Mouse (Mus musculus) kidney, postnatal 0 days (tissue): ENCODE measurements around the gene Aff1. TPM values are rescaled to one million over a fixed set of nuclear protein-coding genes. Genes with fewer than 3 reads are reported as not detected.
A peak's percentile ranks its signal among the peaks of the same experiment; 100 is the strongest.

Source experiments
- ATAC-seq: fragments of 200-750 bp; cut with Nextera tagmentation; replicated peaks from 2 replicates; pipeline ENCODE4 v1.8.0; 2017; ENCODE audit warnings: low read depth, moderate number of reproducible peaks, moderate TSS enrichment, moderate library complexity; ENCODE audit not compliant: low FRiP score
- DNase-seq: peaks from one replicate; pipeline ENCODE4 v3.0.0-alpha.2; 2016; ENCODE audit warnings: low spot score
- H3K27ac ChIP-seq: fragments of 300-500 bp; sonication (generic); 2 replicates; pipeline ENCODE4 v1.5.1; 2014; ENCODE audit warnings: mild to moderate bottlenecking
- H3K27me3 ChIP-seq: fragments of 300-500 bp; sonication (generic); 2 replicates; pipeline ENCODE4 v1.6.1; 2014; ENCODE audit warnings: low read length, mixed read lengths; ENCODE audit not compliant: insufficient read depth
- H3K36me3 ChIP-seq: fragments of 300-500 bp; sonication (generic); 2 replicates; pipeline ENCODE4 v1.6.1; 2014; ENCODE audit warnings: low read length, mixed read lengths; ENCODE audit not compliant: insufficient read depth
- H3K4me1 ChIP-seq: fragments of 300-500 bp; sonication (generic); replicated peaks from 2 replicates; pipeline ENCODE4 v1.6.1; 2014; ENCODE audit warnings: antibody characterized with exemption, low read length, mixed read lengths; ENCODE audit not compliant: insufficient read depth
- H3K4me2 ChIP-seq: fragments of 300-500 bp; sonication (generic); 2 replicates; pipeline ENCODE4 v1.6.1; 2014; ENCODE audit warnings: mild to moderate bottlenecking, low read length, moderate library complexity, mixed read lengths
- H3K4me3 ChIP-seq: fragments of 300-500 bp; sonication (generic); replicated peaks from 2 replicates; pipeline ENCODE4 v1.5.1; 2014; ENCODE audit warnings: low read depth, low read length
- H3K9ac ChIP-seq: fragments of 300-500 bp; sonication (generic); 2 replicates; pipeline ENCODE4 v1.6.1; 2014; ENCODE audit warnings: low read depth, low read length
- H3K9me3 ChIP-seq: fragments of 300-500 bp; sonication (generic); replicated peaks from 2 replicates; pipeline ENCODE4 v1.6.1; 2016; ENCODE audit warnings: low read length, inconsistent platforms, mixed read lengths
- CTCF ChIP-seq: IDR thresholded peaks from 2 replicates; pipeline ENCODE4 v1.5.1; 2016; ENCODE audit warnings: antibody characterized with exemption, low read depth, mild to moderate bottlenecking, moderate library complexity
- WGBS: fragments of 180-500 bp; shearing (Covaris S2); extraction: QIAGEN DNeasy Blood & Tissue Kit; methylation state at CpG from one replicate; pipeline ENCODE4 v1.1.7; 2014; 5-methylcytosine and 5-hydroxymethylcytosine counted together
- polyA plus RNA-seq: library from polyadenylated mRNA; unstranded; fragments of >200 nt; fragmentation: Nextera tagmentation; extraction: Ambion mirVana; gene quantifications from 2 replicates; pipeline ENCODE4 v1.2.1, GENCODE M21; 2015

Gene Aff1
- polyA plus RNA-seq, 1 experiment from 2014 or later = 14.3 TPM

DNA sequence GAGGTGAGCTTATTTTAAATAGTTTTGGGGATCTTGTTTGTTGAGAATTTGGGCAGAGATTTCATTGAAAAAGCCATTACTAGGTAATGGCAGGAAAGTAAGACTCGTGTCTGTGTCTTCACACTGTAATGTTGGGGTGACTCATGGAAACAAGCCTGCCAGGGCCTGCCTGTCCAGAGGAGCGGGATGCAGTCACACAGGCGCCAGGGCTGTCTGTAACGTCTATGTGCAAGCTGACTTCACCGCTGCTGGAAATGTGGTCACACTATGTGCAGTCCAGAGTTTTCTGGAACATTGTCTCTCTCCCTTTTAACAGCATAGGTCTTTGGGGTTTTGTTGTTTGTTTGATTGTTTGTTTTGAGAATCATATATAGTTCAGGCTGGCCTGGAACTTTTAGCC is 130.8 kb downstream of the Aff1 start:
- TF ChIP-seq CTCF = no peak
- Histone ChIP-seq H3K27me3 (no peaks in the 10 kb centered on the region), H3K4me3 (no peak overlapping the region), H3K36me3 (peaks cover 12% of the 10 kb centered on the region; the same call in 1 of the 2 replicates), H3K4me2 (no peak overlapping the region), H3K4me1 (peaks cover 7% of the 10 kb centered on the region; the same call in 1 of the 2 replicates), H3K9ac (no peak overlapping the region), H3K27ac (no peak overlapping the region), H3K9me3 (no peaks in the 10 kb centered on the region)
- no peak for ATAC-seq
- 90% methylated on average over 5 of the region's 5 CpGs for WGBS
- DNase-seq = no peak

DNA sequence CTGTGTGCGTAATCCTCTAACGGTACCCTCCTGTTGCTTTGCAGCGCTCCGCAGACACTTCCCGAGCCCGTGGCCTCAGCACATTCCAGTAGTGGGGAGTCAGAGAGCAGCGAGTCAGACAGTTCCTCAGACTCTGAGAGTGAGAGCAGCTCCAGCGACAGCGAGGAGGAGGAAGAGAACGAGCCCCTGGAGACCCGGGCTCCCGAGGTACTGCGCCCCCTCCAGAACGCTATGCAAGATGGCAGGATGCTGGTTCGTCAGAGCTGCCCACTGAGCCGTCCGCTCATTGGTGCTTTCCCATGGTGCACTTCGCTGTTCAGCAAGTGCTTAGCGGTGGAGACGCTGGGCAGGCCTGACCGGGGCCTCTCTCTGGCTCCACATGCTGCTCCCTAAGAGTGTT is 136.1 kb downstream of the Aff1 start:
- ATAC-seq (no peak), DNase-seq (no peak)
- Histone ChIP-seq H3K27me3 (no peaks in the 10 kb centered on the region), H3K4me3 (no peak overlapping the region), H3K9me3 (no peaks in the 10 kb centered on the region), H3K4me1 (peaks cover 13% of the 10 kb centered on the region), H3K36me3 (peaks cover 18% of the 10 kb centered on the region), H3K9ac (no peak overlapping the region), H3K4me2 (no peak overlapping the region), H3K27ac (0 out of 2 replicates have a peak overlapping the region, but pooled peaks have one; percentile 25)
- WGBS = 59% methylated on average over 21 of the region's 21 CpGs
- TF ChIP-seq CTCF = no peak

DNA sequence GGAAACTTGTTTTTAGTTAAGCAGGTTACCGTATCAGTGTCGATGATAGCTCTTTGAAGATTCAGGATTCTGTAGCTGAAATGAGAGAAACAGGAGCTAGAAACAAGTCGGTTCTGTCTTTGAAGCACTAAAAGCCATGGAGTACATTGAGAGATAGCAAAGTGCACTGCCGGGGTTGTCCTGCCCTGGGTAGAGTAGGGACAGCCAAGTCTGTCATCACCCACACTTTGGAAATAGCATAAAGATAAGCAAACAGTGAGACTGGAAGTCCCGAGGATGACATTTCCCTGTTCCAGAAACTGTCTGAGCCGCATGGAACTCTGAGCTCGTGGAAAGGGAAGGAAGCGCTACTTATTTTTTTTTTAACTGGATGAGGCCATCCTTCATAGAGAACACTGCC is 136.6 kb downstream of the Aff1 start:
- H3K4me2 ChIP-seq = no peak overlapping the region
- ATAC-seq = no peak
- TF ChIP-seq CTCF = no peak
- peak overlapping the region; percentile 28; the same call in 1 of the 2 replicates for H3K27ac ChIP-seq
- H3K4me3 ChIP-seq = no peak overlapping the region
- no peaks in the 10 kb centered on the region for H3K9me3 ChIP-seq
- H3K36me3 ChIP-seq = peaks cover 22% of the 10 kb centered on the region
- no peak for DNase-seq
- H3K27me3 ChIP-seq = no peaks in the 10 kb centered on the region
- peaks cover 13% of the 10 kb centered on the region for H3K4me1 ChIP-seq
- no peak overlapping the region for H3K9ac ChIP-seq
- WGBS = 43% methylated on average over 8 of the region's 8 CpGs

DNA sequence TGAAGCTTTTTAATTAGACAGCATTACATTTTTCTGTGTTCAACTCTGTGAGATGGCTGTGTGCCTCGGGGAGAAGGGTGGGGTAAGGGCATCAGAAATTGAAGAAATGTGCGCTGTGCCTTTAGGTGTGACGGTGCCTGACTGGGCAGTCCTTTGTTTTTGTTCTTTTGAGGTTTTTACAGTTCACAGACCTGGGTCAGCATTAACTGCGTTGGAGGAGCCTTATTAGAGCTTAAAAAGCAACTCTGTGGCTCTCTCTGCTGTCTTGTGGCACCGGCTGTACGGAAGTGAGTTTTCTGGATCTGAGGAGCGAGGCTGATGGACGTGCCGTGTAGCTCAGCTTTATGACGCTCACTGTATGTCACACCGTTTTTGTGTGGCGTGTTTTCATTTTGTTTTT is 137.0 kb downstream of the Aff1 start:
- WGBS = 22% methylated on average over 12 of the region's 12 CpGs
- peaks cover 13% of the 10 kb centered on the region for H3K4me1 ChIP-seq
- H3K9me3 ChIP-seq = no peaks in the 10 kb centered on the region
- no peak overlapping the region for H3K4me3 ChIP-seq
- no peak for TF ChIP-seq CTCF
- H3K36me3 ChIP-seq = peaks cover 27% of the 10 kb centered on the region
- peak overlapping the region; percentile 28; the same call in 1 of the 2 replicates for H3K27ac ChIP-seq
- no peak overlapping the region for H3K4me2 ChIP-seq
- DNase-seq (peak; percentile 68), ATAC-seq (no peak)
- no peak overlapping the region for H3K9ac ChIP-seq
- no peaks in the 10 kb centered on the region for H3K27me3 ChIP-seq

DNA sequence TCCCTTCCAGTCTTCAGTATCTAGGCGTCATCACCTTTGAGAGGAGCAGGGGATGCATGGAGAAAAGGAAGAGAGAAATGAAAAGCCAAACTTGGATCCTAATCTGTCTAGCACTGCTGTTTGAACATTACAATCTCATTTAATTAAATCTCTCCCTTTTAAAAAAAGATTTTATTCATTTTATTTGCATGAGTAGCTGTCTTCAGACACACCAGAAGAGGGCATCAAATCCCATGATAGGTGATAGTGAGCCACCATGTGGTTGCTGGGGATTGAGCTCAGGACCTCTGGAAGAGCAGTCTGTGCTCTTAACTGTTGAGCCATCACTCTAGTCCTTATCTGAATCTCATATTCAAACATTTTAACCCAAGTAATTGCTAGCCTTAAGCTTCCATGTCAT is 138.7 kb downstream of the Aff1 start:
- Histone ChIP-seq H3K4me3 (no peak overlapping the region), H3K4me2 (no peak overlapping the region), H3K36me3 (peaks cover 39% of the 10 kb centered on the region), H3K27ac (no peak overlapping the region), H3K27me3 (no peaks in the 10 kb centered on the region), H3K9me3 (no peaks in the 10 kb centered on the region), H3K4me1 (peaks cover 19% of the 10 kb centered on the region), H3K9ac (no peak overlapping the region)
- no peak for ATAC-seq
- 90% methylated on average over 1 of the region's 1 CpGs for WGBS
- no peak for DNase-seq
- TF ChIP-seq CTCF = peak; percentile 26; the same call in 1 of the 2 replicates

DNA sequence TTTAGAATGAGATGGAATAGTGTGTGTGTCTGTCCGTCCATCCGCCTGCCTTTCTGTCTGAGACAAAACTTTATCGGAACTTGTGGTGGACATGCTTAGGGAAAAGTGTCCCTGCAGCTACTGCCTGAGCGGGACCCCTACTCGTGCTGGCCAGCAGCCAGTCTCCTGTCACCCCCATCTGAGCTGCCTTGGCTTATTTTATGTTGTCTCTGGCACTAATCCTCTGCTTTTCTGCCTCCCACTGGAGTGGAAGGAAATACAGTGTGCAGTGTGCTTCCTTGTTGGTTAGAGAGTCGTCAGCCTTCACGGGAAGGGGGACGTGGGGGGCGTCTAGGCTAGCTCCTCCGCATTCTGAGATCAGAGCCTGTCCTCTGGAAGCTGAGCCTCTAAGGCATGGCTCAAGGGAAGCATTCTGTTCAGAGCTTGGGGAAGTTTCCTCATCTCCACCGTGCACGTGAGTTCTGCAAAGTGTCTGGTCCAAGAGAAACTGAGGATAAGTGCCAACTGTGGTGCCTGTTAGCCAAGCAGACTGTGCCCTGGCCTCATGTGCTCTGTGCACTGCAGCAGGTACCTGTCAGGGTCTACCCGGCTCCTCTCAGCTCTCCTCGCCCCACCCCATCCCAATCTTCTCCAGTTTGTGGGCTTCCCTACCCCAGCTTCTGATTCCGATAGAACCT is 143.4 kb downstream of the Aff1 start:
- no peak for DNase-seq
- ATAC-seq = 0 out of 2 replicates have a peak, but pooled peaks have one; percentile 6
- Histone ChIP-seq H3K4me2 (no peak overlapping the region), H3K9ac (0 out of 2 replicates have a peak overlapping the region, but pooled peaks have one; percentile 9), H3K4me3 (no peak overlapping the region), H3K4me1 (peaks cover 22% of the 10 kb centered on the region), H3K27ac (peak overlapping the region; percentile 65), H3K36me3 (peaks cover 23% of the 10 kb centered on the region), H3K27me3 (no peaks in the 10 kb centered on the region), H3K9me3 (no peaks in the 10 kb centered on the region)
- TF ChIP-seq CTCF = no peak
- 56% methylated on average over 15 of the region's 15 CpGs for WGBS
